Mouse (Mus musculus) forebrain, embryonic 15.5 days (tissue): ENCODE data around the gene Cmtr2. TPM values are rescaled to one million over a fixed set of nuclear protein-coding genes. Genes with fewer than 3 reads are reported as not detected.

Source experiments
- ATAC-seq: fragments of 200-750 bp; cut with Nextera tagmentation; replicated peaks from 2 replicates; pipeline ENCODE4 v1.8.0; 2017; ENCODE audit warnings: mild to moderate bottlenecking, moderate TSS enrichment, moderate library complexity
- H3K27ac ChIP-seq: fragments of 300-500 bp; sonication (generic); replicated peaks from 2 replicates; pipeline ENCODE4 v1.5.1; 2015; ENCODE audit warnings: mild to moderate bottlenecking, inconsistent platforms
- H3K27me3 ChIP-seq: fragments of 300-500 bp; sonication (generic); 2 replicates; pipeline ENCODE4 v1.6.1; 2015; ENCODE audit warnings: inconsistent platforms
- H3K36me3 ChIP-seq: fragments of 300-500 bp; sonication (generic); 2 replicates; pipeline ENCODE4 v1.6.1; 2015; ENCODE audit warnings: mild to moderate bottlenecking, inconsistent platforms
- H3K4me1 ChIP-seq: fragments of 300-500 bp; sonication (generic); 2 replicates; pipeline ENCODE4 v1.6.1; 2015; ENCODE audit warnings: inconsistent platforms
- H3K4me2 ChIP-seq: fragments of 300-500 bp; sonication (generic); replicated peaks from 2 replicates; pipeline ENCODE4 v1.6.1; 2015; ENCODE audit warnings: mild to moderate bottlenecking, inconsistent platforms
- H3K4me3 ChIP-seq: fragments of 300-500 bp; sonication (generic); 2 replicates; pipeline ENCODE4 v1.5.1; 2015; ENCODE audit warnings: mild to moderate bottlenecking, inconsistent platforms
- H3K9ac ChIP-seq: fragments of 300-500 bp; sonication (generic); replicated peaks from 2 replicates; pipeline ENCODE4 v1.6.1; 2015; ENCODE audit warnings: mild to moderate bottlenecking, inconsistent platforms
- H3K9me3 ChIP-seq: fragments of 300-500 bp; sonication (generic); 2 replicates; pipeline ENCODE4 v1.6.1; 2016; ENCODE audit warnings: inconsistent platforms
- WGBS: fragments of 180-500 bp; shearing (Covaris S2); methylation state at CpG from one replicate; pipeline ENCODE4 v1.1.7; 2015; ENCODE audit warnings: mixed read lengths; 5-methylcytosine and 5-hydroxymethylcytosine counted together
- polyA plus RNA-seq: library from polyadenylated mRNA; unstranded; fragments of >200 nt; fragmentation: Nextera tagmentation; extraction: Ambion mirVana; gene quantifications from 2 replicates; pipeline ENCODE4 v1.2.1, GENCODE M21; 2015

Gene Cmtr2
- polyA plus RNA-seq, 1 experiment from 2014 or later, result 13.4 TPM

DNA sequence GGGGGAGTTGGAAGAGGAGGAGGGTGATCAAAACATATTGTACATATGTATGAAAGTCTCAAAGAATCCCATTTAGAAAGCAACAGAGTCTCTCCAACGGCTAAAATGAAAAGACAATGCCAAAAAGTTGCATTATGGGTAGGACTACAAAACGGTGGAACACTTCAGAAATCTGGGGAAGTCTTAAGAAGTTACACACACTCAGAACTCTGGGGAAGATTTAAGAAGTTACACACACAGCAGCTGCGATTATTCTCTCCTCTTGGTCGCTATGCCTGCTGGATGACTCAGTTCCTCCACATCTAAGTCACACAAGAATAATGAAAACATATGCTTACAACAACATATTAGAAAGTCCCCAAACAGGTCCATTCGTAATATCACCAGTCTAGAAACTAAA lies 788 bp downstream of the Cmtr2 start:
- Histone ChIP-seq H3K4me3 (no peak overlapping the region), H3K4me1 (peaks cover 25% of the 10 kb centered on the region), H3K9me3 (no peaks in the 10 kb centered on the region), H3K9ac (no peak overlapping the region), H3K36me3 (peaks cover 4% of the 10 kb centered on the region), H3K27me3 (no peaks in the 10 kb centered on the region), H3K27ac (no peak overlapping the region), H3K4me2 (no peak overlapping the region)
- 82% methylated on average over 5 of the region's 5 CpGs for whole genome bisulfite sequencing
- ATAC-seq, result no peak

DNA sequence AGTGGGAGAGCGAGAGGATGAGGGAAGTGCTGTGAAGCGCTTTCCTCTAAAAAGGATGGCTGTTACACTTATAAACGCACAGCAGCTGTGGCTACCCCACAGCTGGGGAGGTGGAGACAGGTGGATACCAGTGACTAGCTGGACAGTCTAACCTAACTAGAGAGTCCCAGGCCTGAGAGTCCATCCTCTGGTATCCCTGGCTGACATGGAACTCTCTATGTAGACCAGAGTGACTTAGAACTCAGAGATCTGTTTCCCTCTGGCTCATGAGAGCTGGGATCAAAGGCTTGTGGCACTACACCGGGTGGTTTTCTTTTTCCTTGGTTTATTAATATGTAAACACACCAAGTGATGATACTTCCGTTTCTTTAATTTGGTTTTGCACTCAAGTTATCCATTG lies 1.7 kb downstream of the Cmtr2 start:
- Histone ChIP-seq H3K27ac (peak overlapping the region; percentile 64), H3K9ac (peak overlapping the region; percentile 24; the same call in 1 of the 2 replicates), H3K4me1 (peaks cover 25% of the 10 kb centered on the region), H3K27me3 (no peaks in the 10 kb centered on the region), H3K4me3 (peak overlapping the region; percentile 56), H3K9me3 (no peaks in the 10 kb centered on the region), H3K4me2 (peak overlapping the region; percentile 50), H3K36me3 (peaks cover 13% of the 10 kb centered on the region)
- 30% methylated on average over 5 of the region's 5 CpGs for WGBS
- peak; percentile 53 for ATAC-seq

DNA sequence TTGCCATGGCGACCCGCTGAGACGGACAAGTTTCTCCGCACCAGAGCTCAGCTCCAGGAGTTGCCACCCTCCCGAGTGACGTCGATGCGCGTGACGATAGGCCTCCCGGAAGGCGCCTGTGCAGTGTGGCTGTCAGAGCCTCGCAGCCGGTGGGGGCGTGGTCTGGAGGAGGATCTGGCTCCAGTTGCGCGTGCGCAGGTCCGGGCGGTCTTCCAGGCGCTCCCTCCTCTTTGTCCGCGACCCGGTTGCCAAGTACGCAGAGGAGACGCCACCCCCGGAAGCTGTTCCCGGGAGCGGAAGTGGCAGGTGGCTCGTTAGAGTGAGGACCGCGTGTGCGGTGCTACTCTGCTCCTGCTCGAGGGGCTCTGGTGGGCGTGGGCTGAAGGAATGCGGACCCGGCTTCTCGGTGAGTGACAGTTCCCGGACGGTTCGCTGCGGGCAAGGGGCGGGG lies 2.2 kb downstream of the Cmtr2 start:
- Histone ChIP-seq H3K4me3 (peak overlapping the region; percentile 56), H3K4me1 (peaks cover 25% of the 10 kb centered on the region), H3K27ac (peak overlapping the region; percentile 64), H3K36me3 (peaks cover 18% of the 10 kb centered on the region), H3K27me3 (no peaks in the 10 kb centered on the region), H3K4me2 (peak overlapping the region; percentile 50), H3K9me3 (no peaks in the 10 kb centered on the region), H3K9ac (peak overlapping the region; percentile 28)
- WGBS, result under 1% methylated on average over 41 of the region's 43 CpGs
- ATAC-seq, result peak; percentile 100

DNA sequence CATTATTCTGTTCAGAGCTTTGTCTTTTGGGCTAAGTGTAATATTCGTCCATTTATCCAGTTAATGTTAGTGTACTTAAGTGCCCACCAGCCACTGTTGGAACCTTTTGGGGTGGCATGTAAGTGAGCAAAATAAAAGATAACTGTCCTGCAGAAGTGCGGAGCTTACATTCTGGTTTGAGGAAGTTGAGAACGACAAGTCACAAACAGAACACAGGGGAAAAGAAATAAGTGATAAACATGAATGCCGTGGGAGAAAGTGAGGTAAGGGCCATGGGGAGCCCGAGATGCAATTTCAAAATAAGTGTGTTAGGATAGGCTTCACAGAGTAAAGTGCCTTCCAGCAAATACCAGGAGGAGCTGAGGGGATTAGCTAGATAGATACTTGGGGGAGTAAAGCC lies 3.0 kb downstream of the Cmtr2 start:
- 63% methylated on average over 5 of the region's 5 CpGs for WGBS
- Histone ChIP-seq H3K27me3 (no peaks in the 10 kb centered on the region), H3K4me1 (peaks cover 25% of the 10 kb centered on the region), H3K27ac (no peak overlapping the region), H3K4me2 (peak overlapping the region; percentile 50), H3K9me3 (no peaks in the 10 kb centered on the region), H3K4me3 (peak overlapping the region; percentile 56), H3K36me3 (peaks cover 26% of the 10 kb centered on the region), H3K9ac (no peak overlapping the region)
- ATAC-seq, result no peak

DNA sequence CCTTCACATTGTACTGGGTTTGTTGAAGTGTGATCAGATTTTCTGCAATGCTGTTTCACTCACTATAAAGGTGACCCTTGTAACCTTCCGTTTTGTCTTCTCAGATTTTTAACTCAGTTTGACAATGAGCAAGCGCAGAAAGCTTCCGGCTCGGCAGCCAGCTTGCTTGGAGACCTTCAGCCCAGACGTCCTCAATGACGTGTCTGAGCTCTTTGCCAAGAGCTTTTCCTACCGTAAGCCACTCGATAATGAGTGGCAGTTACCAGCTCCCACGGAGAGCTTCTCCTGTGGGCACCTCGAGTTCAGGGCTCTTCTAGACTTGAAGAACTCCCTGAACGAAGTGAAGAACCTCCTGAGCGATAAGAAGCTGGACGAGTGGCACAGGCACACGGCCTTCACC lies 5.5 kb downstream of the Cmtr2 start:
- no peak overlapping the region for H3K27ac ChIP-seq
- no peak for ATAC-seq
- 89% methylated on average over 14 of the region's 14 CpGs for WGBS
- H3K4me3 ChIP-seq, result no peak overlapping the region
- no peaks in the 10 kb centered on the region for H3K9me3 ChIP-seq
- no peak overlapping the region for H3K9ac ChIP-seq
- H3K4me1 ChIP-seq, result peaks cover 25% of the 10 kb centered on the region
- no peaks in the 10 kb centered on the region for H3K27me3 ChIP-seq
- no peak overlapping the region for H3K4me2 ChIP-seq
- H3K36me3 ChIP-seq, result peaks cover 34% of the 10 kb centered on the region

DNA sequence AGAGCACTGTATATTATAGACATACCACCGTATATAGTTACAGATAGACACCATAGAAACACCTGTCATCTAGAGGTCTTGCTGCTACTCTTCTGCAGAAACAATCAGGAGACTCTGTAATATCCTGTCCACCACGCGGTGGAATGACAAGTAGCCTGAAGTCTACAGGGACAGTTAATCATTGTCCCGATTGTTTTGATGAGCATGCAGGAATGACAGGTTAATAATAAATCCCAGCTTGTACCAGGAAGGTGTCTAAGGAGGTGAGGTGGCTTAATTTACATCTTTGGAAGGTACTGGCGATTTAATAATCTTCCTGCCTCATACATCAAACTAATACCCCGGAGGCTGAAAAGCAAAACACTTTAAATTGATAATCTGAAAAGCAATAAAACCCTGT lies 15.3 kb downstream of the Cmtr2 start:
- Histone ChIP-seq H3K4me2 (no peak overlapping the region), H3K4me3 (no peak overlapping the region), H3K9me3 (no peaks in the 10 kb centered on the region), H3K36me3 (no peaks in the 10 kb centered on the region), H3K27ac (no peak overlapping the region), H3K4me1 (0 out of 2 replicates have a peak, but pooled peaks cover 2% of the 10 kb centered on the region), H3K27me3 (no peaks in the 10 kb centered on the region), H3K9ac (no peak overlapping the region)
- 82% methylated on average over 6 of the region's 6 CpGs for WGBS
- ATAC-seq, result no peak

DNA sequence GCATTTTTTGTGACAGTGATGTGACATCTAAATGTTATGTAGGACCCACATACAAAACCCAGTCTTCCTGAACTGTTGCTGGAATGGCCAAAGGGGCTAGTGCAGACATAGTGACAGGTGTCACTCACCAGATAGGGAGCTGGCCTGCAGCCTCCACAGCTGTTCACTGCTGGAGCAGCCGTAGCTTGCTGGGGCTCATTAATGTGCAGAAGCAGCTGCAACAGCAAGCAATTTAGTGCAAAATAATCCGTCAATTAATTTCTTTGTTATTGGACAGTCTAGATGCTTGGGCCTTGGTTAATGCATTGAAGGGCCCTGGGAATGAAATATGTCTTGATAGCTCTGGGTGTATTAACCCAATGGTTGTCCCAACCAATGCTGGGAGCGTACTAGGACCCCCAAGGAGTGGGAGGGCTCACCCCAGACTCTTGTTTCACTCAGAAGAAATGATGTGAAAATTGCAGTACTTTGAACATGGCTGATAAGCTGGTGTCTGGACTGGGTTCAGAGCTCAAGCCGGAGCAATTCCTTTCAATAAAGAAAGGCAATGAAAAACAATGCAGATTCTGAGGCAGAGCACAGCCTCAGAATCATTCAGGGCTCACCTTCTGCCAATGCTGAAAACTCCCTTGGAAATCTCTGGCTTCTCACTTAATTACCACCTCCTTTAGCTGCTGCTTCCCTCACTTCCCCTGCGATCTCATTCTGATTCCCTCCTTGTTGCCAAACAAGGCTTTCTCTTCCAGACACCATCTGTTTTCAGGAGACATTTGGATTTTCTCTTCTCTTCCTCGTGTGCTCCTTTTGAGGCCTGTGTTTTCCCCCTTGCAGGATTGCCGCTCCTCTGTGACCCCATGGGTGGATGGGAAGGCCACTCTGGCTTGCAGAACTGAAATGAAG lies 27.1 kb downstream of the Cmtr2 start:
- Histone ChIP-seq H3K27me3 (no peaks in the 10 kb centered on the region), H3K4me1 (peaks cover 12% of the 10 kb centered on the region), H3K27ac (peak overlapping the region; percentile 81), H3K9me3 (no peaks in the 10 kb centered on the region), H3K4me3 (no peak overlapping the region), H3K9ac (no peak overlapping the region), H3K4me2 (no peak overlapping the region), H3K36me3 (no peaks in the 10 kb centered on the region)
- ATAC-seq, result peak; percentile 67
- WGBS, result 27% methylated on average over 7 of the region's 7 CpGs

DNA sequence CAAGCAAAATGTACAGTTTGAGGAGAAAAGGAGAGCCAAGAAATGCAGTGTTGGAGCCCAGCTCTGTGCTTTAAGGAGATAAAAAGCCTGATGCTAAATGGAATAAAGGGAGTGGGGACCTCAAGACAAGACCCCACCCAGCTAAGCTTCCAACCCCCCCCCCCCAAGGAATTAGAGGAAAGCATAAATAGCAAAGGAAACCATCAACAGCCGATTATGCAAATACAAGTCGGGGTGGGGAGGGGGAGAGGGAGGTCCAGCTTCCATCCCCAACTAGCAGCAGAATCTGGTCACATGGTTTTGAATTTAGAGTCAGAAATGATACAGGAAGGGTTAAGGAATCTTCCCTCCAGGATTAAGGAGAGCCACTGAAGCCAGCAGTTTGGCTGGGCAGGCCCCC lies 29.1 kb downstream of the Cmtr2 start:
- no peak for ATAC-seq
- H3K9ac ChIP-seq, result no peak overlapping the region
- no peaks in the 10 kb centered on the region for H3K36me3 ChIP-seq
- no peak overlapping the region for H3K4me3 ChIP-seq
- H3K27me3 ChIP-seq, result no peaks in the 10 kb centered on the region
- H3K9me3 ChIP-seq, result no peaks in the 10 kb centered on the region
- H3K4me1 ChIP-seq, result peaks cover 12% of the 10 kb centered on the region
- WGBS, result 68% methylated on average over 2 of the region's 2 CpGs
- no peak overlapping the region for H3K27ac ChIP-seq
- H3K4me2 ChIP-seq, result no peak overlapping the region

DNA sequence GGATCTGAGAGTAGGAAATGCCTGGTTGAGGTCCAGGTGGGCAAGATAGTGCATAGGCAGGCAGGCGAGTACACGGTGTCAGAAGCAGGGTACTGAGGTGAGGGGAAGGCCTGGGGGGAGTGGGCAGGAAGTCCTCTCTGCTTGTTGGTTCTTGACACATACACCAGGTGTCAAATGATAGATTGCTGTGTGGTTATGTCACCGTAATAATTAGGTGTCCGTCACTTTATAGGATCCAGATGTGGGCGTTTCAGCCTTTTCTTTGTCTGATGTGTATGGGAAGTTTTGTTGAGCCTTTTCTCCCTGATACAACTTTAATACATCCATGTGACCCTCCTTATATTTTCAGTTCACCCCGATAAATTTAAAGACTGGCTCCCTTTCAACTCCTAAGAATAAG lies 31.8 kb downstream of the Cmtr2 start:
- H3K36me3 ChIP-seq, result no peaks in the 10 kb centered on the region
- no peak overlapping the region for H3K27ac ChIP-seq
- WGBS, result 90% methylated on average over 6 of the region's 6 CpGs
- no peak overlapping the region for H3K4me2 ChIP-seq
- no peak overlapping the region for H3K9ac ChIP-seq
- H3K4me3 ChIP-seq, result no peak overlapping the region
- H3K4me1 ChIP-seq, result peaks cover 10% of the 10 kb centered on the region
- no peaks in the 10 kb centered on the region for H3K9me3 ChIP-seq
- ATAC-seq, result no peak
- no peaks in the 10 kb centered on the region for H3K27me3 ChIP-seq

DNA sequence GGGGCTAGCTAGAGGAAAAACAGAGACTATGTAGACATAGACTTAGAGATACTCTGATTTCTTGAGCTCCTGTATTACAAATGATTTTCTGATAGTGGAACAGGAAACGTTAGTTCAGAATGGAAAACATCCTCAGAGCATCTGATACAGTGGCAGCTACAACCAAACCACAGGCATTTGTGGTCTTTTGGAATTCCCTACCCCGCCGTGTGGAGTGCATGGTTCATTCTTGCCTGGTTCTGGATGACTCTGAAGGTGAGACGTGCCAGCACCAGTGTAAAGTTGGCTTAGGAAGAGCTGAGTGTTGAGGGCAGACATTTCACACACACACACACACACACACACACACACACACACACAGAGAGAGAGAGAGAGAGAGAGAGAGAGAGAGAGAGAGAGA lies 38.5 kb downstream of the Cmtr2 start:
- H3K4me3 ChIP-seq, result no peak overlapping the region
- H3K27me3 ChIP-seq, result no peaks in the 10 kb centered on the region
- no peaks in the 10 kb centered on the region for H3K36me3 ChIP-seq
- no peak overlapping the region for H3K4me2 ChIP-seq
- ATAC-seq, result no peak
- H3K9me3 ChIP-seq, result no peaks in the 10 kb centered on the region
- H3K27ac ChIP-seq, result no peak overlapping the region
- no peak overlapping the region for H3K9ac ChIP-seq
- WGBS, result 93% methylated on average over 4 of the region's 4 CpGs
- no peaks in the 10 kb centered on the region for H3K4me1 ChIP-seq

DNA sequence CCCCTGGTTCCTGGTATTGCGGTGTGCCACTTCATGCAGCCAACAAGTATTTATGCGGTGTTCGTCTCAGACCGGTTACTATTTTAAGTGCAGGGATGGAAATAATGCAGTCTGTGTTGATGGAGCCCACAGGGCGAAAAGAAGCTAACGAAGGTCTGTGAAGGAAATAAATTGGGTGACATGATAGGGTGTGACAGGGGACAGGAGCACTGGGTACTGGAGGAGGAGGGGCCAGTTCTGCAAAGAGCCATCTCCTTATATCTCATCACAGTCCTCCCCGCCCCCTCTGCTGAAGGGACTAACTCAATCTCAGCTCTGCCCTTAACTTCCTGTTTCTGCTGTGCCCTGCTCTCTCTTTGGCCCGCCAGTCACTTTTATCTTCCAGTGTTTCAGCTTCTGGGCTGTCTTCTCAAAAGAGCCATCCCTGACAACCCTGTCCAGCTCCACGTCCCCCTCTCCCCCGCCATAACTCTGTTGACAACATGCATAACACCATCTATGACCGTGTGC lies 50.4 kb downstream of the Cmtr2 start:
- WGBS, result 72% methylated on average over 11 of the region's 11 CpGs
- ATAC-seq, result no peak; the same call in 1 of the 2 replicates

DNA sequence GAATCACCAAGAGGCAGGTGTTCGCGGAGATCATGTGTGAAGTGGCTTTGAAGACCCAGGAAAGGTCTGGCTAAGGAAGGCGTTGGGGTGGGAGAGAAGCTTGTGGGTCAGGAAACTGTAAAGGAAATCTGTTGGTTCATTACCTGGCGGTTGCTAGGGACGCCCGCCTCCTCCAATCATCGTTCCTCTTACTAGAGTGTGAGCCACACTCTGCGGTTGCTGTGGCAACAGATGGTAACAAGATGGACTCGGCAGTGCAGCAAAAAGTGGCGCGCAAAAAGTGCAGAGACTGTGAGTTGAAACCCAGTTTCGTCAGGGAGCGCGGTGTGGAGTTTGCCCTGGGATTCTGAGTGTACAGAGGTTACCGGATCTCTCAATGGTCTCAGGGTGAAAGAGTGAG lies 51.3 kb downstream of the Cmtr2 start, which contains the start of gene Hydin:
Gene Hydin (plus strand): TSS at position 237 of the 400 bp plus-strand sequence.
- H3K27me3 ChIP-seq, result no peaks in the 10 kb centered on the region
- no peaks in the 10 kb centered on the region for H3K36me3 ChIP-seq
- H3K9me3 ChIP-seq, result no peaks in the 10 kb centered on the region
- peaks cover 12% of the 10 kb centered on the region for H3K4me1 ChIP-seq
- peak; percentile 96 for ATAC-seq
- WGBS, result 1% methylated on average over 15 of the region's 15 CpGs
- H3K4me2 ChIP-seq, result peak within 1 kb of the TSS; percentile 57
- H3K27ac ChIP-seq, result no peak within 1 kb of the TSS
- no peak within 1 kb of the TSS for H3K9ac ChIP-seq
- H3K4me3 ChIP-seq, result peak within 1 kb of the TSS; percentile 33

More for the DNA sequence above, 50.4 kb downstream of the Cmtr2 start:
- no peaks in the 10 kb centered on the region for H3K36me3 ChIP-seq
- H3K9ac ChIP-seq, result no peak overlapping the region
- H3K27me3 ChIP-seq, result no peaks in the 10 kb centered on the region
- H3K4me2 ChIP-seq, result no peak overlapping the region
- H3K27ac ChIP-seq, result no peak overlapping the region
- H3K4me1 ChIP-seq, result peaks cover 12% of the 10 kb centered on the region
- no peaks in the 10 kb centered on the region for H3K9me3 ChIP-seq
- no peak overlapping the region for H3K4me3 ChIP-seq
